Mouse (Mus musculus): ENCODE data around the gene Dnajc19.
"Not testable (repeated sequence)": the region's sequence is repeated elsewhere in the genome, so short reads cannot be mapped to it uniquely, and the experiment has no call there.

The Dnajc19 gene

DNA sequence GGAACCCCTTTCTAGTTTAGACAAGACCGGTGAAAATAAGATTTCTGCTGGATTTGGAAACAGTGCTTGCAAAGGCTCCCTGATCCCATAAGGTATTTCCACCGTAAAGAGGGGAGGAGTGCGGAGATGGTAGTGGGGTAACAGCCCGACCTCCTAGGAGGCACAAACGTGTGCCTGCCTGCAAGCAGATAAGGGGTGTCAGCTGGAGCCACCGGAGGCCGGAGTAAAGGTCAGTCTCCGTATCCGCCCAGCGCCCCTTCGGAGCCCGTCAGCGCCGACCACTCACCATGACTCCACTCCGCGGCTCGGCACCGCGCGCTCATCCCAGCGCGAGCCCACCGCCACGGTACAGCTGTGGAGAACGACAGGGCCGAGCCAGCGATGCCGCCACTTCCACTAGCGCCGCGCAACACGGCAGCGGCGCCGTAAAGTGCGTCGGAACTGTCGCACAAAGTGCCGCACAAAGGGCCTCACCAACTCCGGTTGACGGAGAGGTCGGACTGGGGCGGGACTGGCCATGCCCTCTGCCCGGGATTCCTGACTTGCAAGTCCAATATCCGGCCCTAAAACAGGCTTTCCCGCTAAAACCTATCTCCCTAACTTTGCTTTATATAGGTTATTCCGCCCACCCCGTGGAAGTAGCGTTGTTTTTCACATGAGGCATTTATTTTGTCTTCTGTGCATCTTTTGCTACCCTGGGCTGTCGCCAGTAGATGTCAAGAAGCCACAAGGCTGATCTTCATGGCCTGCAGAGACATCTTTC is at the start of gene Dnajc19:
Gene Dnajc19 (minus strand): TSS at position 422 of the 763 bp plus-strand sequence.
- DNase-seq: peak; percentile 87

GRCm38 (mm10) chr3:34129957-34130356 is 48.8 kb upstream of the Dnajc19 start:
- no peak for DNase-seq

GRCm38 (mm10) chr3:34121311-34121710 is 40.2 kb upstream of the Dnajc19 start:
- no peak for DNase-seq

- no peak for DNase-seq
Observed at GRCm38 (mm10) chr3:34120791-34121190, 39.7 kb upstream of the Dnajc19 start.

DNA sequence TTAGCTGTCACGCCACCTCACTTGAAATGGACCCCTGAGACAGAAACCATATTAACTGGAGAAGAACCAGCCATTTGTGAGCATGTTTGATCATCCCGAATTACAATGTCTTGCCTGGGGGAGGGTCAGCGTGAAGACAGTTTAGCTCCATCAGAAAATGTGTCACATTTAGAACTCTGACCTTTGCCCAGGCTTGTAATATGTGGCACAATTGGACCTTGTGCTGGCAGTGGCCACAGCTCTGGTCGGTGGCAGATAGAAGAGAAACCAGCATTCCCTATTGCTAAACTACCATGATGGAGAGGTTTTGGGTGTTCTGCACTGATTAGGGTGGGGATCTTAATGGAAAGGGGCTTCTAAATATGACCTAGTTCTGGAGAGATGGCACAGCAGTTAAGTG is 38.7 kb upstream of the Dnajc19 start:
- no peak for DNase-seq

DNA sequence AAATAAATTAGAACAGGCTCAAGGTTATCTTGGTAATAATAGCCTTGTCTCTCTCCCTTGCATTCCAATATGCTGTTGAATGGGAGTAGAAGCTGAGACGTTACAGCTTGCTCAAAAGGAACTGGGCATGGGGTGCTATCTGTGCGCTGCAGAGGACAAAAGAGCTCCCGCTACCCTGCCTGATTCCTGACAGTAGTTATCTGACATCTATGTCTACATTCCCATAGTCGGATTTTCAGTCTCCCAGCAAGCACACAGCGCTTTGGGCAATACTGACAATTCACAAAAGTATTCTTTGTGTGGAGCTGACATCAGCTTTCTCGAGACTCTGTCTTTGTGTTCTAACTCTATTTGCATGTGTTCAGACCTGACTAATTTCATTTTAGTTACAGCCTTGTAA is 34.7 kb upstream of the Dnajc19 start:
- no peak for DNase-seq

DNA sequence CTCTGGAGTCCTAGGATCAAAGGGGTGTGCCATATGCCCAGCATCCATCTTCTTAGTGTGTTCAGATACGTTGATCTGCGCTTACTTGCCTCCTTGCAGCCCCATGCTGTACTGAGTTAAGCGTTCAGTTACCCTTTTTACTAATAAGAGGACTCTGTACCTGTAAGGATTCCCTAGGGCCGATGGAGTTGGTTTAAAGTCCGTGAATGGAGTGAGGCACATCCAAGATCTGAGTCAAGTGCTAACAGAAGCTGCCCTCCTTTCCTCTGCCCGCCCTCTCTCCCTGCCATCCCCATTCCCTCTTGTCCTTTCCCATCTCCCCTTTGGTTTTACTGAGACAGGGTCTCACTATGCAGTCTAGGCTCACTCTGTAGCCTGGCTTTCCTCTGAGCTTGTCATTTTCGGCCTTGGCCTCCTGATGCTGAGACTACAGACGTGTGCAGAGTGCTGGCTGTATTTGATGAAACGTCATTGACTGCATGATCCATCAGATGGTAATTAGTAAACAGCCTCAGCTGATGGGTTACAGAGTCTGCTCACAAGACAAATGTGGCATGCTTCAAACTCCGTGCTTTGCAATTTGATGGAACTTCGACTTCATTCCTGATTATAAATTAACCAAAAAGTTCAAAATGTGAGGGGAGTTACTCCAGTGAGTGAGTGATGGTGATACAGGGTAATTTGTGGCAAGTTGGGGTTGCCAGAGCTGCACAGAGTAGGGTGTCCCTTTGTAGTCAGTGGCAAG is 31.0 kb upstream of the Dnajc19 start:
- DNase-seq: no peak

GRCm38 (mm10) chr3:34107631-34108030 is 26.5 kb upstream of the Dnajc19 start:
- DNase-seq: no peak

- no peak for DNase-seq
Observed at GRCm38 (mm10) chr3:34106421-34106820, 25.3 kb upstream of the Dnajc19 start.

DNA sequence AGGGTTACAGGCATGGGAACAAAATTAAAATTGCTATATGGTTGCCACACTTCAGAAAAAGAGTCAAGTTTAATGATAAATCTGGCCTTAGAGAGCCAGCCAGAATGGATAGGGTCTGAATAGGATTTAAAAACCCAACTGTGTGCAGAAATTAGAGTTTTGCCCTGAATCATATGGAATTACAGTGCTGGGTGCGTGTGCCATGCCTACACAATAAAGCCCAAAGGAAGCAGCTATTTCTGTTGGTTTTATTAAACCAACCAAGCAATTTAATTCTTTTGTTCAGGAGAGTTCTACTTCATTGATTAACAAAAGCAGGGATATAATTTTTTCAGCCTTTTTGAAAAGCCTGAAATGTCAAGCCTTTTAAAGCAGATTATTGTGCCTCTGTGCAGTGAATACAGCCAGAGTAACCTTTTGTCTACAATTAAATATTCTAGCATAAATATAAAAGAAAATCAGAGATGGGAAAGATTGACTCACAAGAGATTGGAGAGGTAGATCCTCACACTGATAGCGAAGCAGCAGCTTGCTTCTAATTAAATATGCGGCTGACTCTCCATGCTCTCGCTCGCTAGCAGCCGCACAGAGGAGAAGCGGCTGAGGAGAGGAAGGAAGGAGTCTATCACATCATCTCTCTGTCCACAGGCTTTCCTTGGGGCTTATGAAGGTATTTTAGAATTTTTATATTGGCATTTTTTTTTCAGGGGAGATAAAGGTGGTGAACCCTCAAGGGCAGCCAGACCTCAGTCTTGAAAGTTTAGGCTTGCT is 23.0 kb upstream of the Dnajc19 start:
- DNase-seq: no peak

- DNase-seq: no peak
Observed at GRCm38 (mm10) chr3:34102891-34103290, 21.8 kb upstream of the Dnajc19 start.

DNA sequence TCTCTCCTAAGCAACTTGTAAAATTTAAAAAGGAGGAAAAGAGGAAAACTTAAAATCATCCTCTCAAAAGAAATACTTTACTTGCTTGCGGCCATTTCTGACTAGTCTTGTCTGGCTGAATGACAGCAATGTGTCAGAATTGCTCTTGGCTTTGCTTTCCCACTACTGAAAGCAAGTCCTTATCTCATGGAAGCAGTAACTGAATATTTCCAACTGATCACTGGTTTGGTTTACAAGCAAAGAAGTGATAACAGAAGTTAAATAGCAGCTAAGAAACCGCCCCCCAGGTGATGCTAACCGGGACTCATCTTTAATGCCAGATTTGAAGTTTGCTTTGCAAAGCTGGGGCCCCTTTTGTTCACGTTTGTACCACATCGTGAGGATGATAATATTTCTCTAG is 2.5 kb upstream of the Dnajc19 start:
- DNase-seq: no peak

GRCm38 (mm10) chr3:34081929-34082328 is 808 bp upstream of the Dnajc19 start:
- DNase-seq: no peak

- DNase-seq: no peak
Observed at GRCm38 (mm10) chr3:34076058-34076759, 4.9 kb downstream of the Dnajc19 start.

- DNase-seq: no peak
Observed at GRCm38 (mm10) chr3:34072726-34073125, 8.4 kb downstream of the Dnajc19 start.

DNA sequence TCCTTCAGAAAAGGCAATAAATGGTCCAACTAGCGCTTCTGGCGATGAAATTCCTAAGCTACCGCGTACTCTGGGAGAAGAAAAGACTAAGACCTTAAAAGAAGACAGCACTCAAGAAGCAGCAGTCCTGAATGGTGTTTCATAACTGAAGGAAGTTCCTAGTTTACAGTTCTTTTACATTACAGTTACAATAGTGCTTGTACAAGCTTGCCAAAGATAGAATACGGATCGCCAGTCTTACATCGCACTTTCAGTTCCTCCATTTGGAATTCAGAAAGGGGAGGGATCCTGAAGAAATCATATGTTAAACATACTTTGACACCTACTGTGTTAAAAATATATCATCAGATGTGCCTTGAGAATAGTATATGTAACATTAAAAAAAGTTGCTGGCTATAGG is 12.2 kb downstream of the Dnajc19 start:
- not testable (repeated sequence) for DNase-seq

GRCm38 (mm10) chr3:34062352-34062751 is 18.8 kb downstream of the Dnajc19 start:
- DNase-seq: no peak

- no peak for DNase-seq
Observed at GRCm38 (mm10) chr3:34041990-34042389, 39.1 kb downstream of the Dnajc19 start.

- DNase-seq: no peak
Observed at GRCm38 (mm10) chr3:34035706-34036105, 45.4 kb downstream of the Dnajc19 start.

GRCm38 (mm10) chr3:34034803-34035202 is 46.3 kb downstream of the Dnajc19 start:
- DNase-seq: no peak

- DNase-seq: no peak
Observed at GRCm38 (mm10) chr3:34033720-34034364, 47.3 kb downstream of the Dnajc19 start.

- no peak for DNase-seq
Observed at GRCm38 (mm10) chr3:34030601-34031000, 50.5 kb downstream of the Dnajc19 start.

Data from right cerebral cortex, postnatal 4 days (tissue).